Mouse (Mus musculus) heart, postnatal 25 days (tissue): Measurements from ENCODE around the gene Popdc2. TPM values are rescaled to one million over a fixed set of nuclear protein-coding genes. Genes with fewer than 3 reads are reported as not detected.
A peak's percentile ranks its signal among the peaks of the same experiment; 100 is the strongest.
"Not testable (repeated sequence)": the region's sequence is repeated elsewhere in the genome, so short reads cannot be mapped to it uniquely, and the experiment has no call there.

Source experiments
- DNase-seq: peaks from one replicate; pipeline ENCODE4 v3.0.0; 2022; ENCODE audit warnings: low spot score
- intact Hi-C: fragments of 180-260 bp; cut with DNase I; formaldehyde crosslinking; loops from one replicate; pipeline ENCODE4 v1.15.1; 2025
- total RNA-seq, 2 experiments: library from RNA; stranded (reverse); gene quantifications; 2 replicates each; pipeline ENCODE4 v1.2.3; 2021

The Popdc2 gene
- 100 to 1,000 TPM; 481 to 520 TPM for total RNA-seq

DNA sequence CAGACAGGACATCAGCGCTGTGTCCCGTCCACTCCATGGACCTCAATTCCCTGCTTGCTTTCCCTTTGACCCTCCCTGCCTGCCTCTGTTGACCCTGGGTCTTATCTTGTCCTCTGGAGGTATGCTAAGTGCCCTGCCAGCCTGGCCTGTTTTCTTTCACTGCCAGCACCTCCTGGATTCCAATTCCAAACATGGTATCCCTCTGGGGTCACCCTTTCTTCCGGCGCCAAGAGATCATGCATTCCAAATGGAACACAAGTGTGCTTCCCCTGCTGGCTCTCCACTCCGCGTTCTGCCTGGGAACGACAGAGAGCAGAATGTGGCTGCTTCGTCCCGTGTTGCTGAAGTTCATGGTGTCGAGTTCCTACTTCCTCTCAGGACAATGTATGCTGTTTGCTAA lies at the start of gene Popdc2:
Gene Popdc2, plus strand, starts transcription at position 277 of the 400 bp plus-strand sequence.
- intact Hi-C loops: loop anchor here (2.0 to 10.0 kb wide), 2 partner anchors 13 to 467 kb away; no protein-coding TSS in a partner anchor
- DNase-seq: peak; percentile 55

DNA sequence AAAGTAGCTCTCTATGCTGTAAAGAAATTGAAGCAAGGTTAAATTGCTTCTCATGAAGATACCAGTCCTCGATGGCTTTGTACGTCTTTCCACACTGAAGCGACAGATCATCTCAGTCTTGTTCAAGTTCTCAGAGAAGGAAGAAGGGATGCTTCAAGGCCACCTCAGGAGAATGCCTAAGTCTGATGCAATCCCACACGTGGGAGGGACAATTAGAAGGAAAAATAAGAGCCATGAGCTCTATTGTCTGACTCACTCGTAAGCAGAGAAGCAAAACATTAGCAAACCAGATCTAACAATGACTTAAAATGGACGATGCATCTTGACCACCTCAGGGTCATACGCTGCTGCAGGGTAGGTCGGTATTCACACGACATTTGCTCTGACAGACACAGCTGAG lies 43.5 kb upstream of the Popdc2 start:
- no peak for DNase-seq
- intact Hi-C loops: no loop called here

GRCm38 (mm10) chr16:38319087-38319486 lies 42.9 kb upstream of the Popdc2 start:
- no peak for DNase-seq
- intact Hi-C loops: no loop called here

- no peak for DNase-seq
- intact Hi-C loops: loop anchor here (1.0 kb wide), 1 partner anchor 185 kb away; no protein-coding TSS in a partner anchor
Observed at GRCm38 (mm10) chr16:38321452-38321935, 40.5 kb upstream of the Popdc2 start.

- intact Hi-C loops: no loop called here
- no peak for DNase-seq
Observed at GRCm38 (mm10) chr16:38324311-38324710, 37.7 kb upstream of the Popdc2 start.

DNA sequence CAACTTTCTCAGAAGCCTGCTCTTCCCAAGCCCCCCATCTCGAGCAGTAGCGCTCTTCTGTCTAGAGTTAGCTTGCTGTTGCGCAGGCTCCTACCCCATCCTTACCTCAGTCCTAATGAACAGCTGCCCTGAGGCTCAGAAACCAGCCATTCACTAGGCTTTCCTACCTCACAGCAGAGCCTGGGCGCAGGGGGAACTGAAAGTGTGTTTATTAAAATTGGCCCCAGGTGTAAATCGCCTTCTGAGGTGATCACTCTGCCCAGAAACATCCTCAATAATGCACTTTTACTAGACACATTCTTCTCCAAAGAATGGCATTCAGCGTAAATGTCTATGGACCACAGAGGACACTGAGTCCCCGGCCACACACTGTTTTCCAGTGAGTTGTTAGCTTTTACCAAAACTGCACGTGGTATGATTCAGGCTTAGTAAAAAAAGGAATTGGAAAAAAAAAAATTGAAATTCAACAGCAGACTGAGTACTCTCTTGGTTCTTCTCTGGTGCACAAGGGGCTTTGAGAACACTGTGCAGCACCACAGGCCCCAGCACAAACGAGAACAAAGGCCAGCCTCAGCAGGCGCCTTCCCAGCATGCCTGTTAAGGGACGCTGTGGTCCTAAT lies 35.1 kb upstream of the Popdc2 start:
- no peak for DNase-seq
- intact Hi-C loops: no loop called here

DNA sequence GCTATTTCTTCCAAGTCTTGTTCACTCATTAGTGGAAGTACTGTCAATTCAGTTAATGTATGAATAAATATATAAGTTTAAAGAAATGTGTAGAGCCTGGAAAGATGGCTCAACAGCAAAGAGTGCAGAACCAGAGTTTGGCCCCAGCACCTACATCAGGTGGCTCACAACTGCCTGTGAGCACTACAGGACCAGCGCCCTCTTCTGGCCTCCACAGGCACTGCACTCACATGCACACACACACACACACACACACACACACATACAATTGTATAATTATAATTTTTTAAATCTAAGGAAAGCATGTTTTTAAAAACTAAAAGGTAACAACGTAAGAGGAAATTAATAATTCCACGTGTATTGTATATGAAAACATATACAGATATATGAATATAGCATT lies 32.7 kb upstream of the Popdc2 start:
- no peak for DNase-seq
- intact Hi-C loops: no loop called here

DNA sequence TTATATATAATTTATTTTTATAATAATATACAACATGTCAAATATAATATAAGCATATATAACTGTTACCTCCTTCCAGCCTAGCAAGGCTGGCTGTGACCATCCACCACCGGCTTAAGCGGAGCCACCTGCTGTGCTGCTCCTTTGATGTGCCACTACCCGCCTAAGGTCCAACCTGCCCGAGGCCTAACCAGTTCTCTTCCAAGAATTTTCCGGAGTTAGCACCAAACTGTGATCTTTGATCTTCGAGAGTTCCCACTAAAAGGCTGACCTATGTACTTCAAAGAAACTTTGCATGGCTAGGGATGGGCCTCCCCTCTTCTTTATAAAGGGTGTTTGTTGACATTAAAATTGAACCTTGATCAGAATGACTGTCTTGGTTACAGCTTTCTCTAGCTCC lies 27.6 kb upstream of the Popdc2 start:
- DNase-seq: no peak
- intact Hi-C loops: no loop called here

- intact Hi-C loops: not testable (repeated sequence)
Observed at GRCm38 (mm10) chr16:38338077-38338476, 23.9 kb upstream of the Popdc2 start.

GRCm38 (mm10) chr16:38341396-38342324 lies 20.3 kb upstream of the Popdc2 start, which contains the start of gene Maats1:
Maats1 (minus strand) TSS chr16:38342143.
- intact Hi-C loops: no loop called here
- DNase-seq: peak; percentile 65

More at GRCm38 (mm10) chr16:38338077-38338476, 23.9 kb upstream of the Popdc2 start:
- DNase-seq: not testable (repeated sequence)

DNA sequence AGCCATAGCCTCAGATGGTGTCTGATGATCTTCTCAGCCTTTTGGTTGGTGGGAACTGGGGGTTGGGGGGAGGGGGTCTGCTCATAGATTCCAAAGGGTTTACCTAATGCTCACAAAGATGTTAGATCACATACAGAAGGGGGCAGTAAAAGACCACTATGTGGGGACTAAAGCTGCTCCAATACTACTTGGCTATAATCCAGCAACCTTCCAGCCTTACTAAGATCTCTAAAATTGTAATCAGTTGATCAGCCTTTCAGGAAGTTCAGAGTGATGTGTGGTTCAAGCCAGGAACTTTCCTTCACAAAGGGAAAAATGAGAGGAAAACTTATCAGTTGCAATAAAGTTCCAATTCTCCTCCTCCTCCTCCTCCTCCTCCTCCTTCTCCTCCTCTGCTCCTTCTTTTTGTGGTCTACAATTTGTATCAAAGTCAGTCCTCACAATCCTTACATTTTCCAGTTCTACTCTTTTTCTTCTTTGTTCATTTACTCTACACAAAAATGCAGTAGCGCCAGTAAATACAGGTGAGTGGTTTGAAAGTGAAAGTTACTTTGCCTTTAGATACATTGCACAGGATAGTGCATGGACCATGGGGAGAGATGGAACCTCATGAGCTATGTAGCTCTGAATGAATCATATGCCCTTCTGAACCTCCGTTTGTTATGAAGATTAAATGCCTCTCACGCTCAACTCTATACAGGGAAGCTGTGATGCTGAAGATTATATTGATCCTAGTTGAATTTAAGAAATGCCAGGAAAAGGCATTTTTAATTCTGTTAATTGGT lies 16.9 kb upstream of the Popdc2 start:
- intact Hi-C loops: loop anchor here (1.0 to 2.0 kb wide), 2 partner anchors 138 to 161 kb away; no protein-coding TSS in a partner anchor
- no peak for DNase-seq

DNA sequence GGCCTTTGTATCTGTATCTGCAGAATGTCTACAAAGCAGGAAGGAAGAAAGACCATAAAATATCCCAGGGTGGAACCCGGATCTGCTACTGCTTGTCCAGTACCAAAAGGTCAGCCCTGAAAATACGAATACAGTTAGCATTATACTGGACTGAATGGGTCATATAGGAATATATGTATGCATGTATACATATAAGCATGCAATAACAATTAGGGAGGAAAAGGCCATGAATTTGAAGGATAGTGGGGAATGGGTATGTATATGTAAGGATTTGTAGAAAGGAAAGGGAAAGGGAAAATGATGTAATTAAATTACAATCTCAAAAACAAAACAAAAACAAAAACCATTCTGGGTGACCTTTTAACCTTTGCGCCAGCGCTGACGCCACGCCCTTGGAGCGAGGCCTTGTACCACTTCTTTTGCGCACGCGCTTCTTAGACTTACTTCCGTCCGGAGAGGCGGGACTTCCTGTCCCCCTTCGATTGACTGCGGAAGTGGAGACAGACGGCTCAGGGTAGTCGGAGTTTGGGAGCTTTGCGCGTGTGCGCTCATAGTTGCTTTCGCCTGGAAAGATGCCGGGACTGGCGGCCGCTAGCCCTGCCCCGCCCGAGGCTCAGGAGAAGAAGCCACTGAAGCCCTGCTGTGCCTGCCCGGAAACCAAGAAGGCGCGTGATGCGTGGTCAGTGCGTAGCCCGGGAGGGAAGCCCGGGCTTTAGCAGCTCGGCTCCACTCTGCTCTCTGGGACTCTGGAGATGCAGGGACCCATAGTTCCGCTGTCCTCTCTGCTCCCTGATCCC lies 15.3 kb upstream of the Popdc2 start, which contains the start of the genes Cox17 and Gm21987:
Gene Cox17, plus strand, starts transcription at position 463 of the 797 bp plus-strand sequence.
Gene Gm21987, plus strand, starts transcription at position 512 of the 797 bp plus-strand sequence.
- intact Hi-C loops: no loop called here
- DNase-seq: peak; percentile 91

- intact Hi-C loops: no loop called here
- DNase-seq: no peak
Observed at GRCm38 (mm10) chr16:38347588-38347987, 14.4 kb upstream of the Popdc2 start.

GRCm38 (mm10) chr16:38348217-38348761 lies 13.7 kb upstream of the Popdc2 start:
- DNase-seq: no peak
- intact Hi-C loops: loop anchor here (2.0 kb wide), 1 partner anchor 15 kb away; the partner anchor contains the start of gene Popdc2

DNA sequence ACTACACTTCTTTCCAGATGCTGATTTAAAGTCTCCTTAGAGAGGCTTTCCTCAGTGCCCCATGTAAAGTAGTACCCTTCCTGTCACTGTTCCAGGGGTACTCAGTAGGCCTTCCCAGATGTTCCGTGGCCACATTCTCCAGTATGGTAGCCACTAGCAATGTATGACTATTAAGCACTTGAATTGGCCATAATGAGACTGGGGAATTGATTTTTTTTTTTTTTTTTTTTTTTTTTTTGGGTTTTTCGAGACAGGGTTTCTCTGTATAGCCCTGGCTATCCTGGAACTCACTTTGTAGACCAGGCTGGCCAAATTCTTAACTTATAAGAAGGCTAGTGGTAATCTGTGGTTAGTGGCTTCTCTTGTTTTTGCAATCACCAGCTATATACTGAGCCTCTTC lies 12.1 kb upstream of the Popdc2 start:
- intact Hi-C loops: loop anchor here (2.0 to 5.0 kb wide), 2 partner anchors 13 to 42 kb away; partner anchors contain the start of gene Popdc2
- DNase-seq: no peak

DNA sequence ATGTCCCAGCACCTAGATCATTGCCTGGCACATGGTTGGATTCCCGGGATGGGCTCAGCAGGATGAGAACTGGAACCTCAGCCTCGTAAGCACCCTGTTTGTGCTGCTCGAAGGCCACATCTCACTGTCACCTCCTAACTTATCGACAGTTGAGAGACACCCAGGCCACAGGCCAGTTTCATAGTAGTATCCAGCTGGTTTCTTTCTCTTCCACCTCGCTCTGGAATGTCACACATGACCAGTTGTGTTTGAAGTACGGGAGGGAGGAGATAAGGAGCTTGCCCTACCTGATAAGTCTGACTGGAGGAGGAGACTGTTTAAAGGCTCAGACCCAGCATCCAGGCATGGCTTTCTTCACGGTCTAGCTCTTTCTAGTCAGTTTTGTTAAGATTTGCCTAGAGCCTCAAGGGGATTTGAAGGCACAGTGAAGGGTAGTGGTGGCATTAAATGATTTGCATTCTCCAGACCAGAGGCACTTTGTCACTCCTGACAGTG lies 11.6 kb upstream of the Popdc2 start:
- intact Hi-C loops: loop anchor here (5.0 kb wide), 1 partner anchor 42 kb away; no protein-coding TSS in a partner anchor
- peak; percentile 45 for DNase-seq

GRCm38 (mm10) chr16:38350939-38351338 lies 11.1 kb upstream of the Popdc2 start:
- DNase-seq: no peak
- intact Hi-C loops: loop anchor here (5.0 kb wide), 1 partner anchor 41 kb away; no protein-coding TSS in a partner anchor

- no peak for DNase-seq
- intact Hi-C loops: loop anchor here (5.0 kb wide), 1 partner anchor 40 kb away; no protein-coding TSS in a partner anchor
Observed at GRCm38 (mm10) chr16:38352031-38352430, 10.0 kb upstream of the Popdc2 start.
